Mouse (Mus musculus) gastrocnemius, postnatal 25 days (tissue): ENCODE measurements around the gene 1700012P22Rik. TPM values are rescaled to one million over a fixed set of nuclear protein-coding genes. Genes with fewer than 3 reads are reported as not detected.

Source experiments
- DNase-seq: peaks from one replicate; pipeline ENCODE4 v3.0.0; 2022
- long read RNA-seq, 2 experiments: library from polyadenylated mRNA; stranded (forward); transcript quantifications; one replicate each; pipeline ENCODE4 v2.0.0; 2021
- total RNA-seq, 2 experiments: library from RNA; stranded (reverse); gene quantifications; 1 replicate in 1 of 2; 2 replicates in 1 of 2; pipeline ENCODE4 v1.2.3; 2021

The 1700012P22Rik gene
- not detected for total RNA-seq
- long read RNA-seq, experiment 1, result 0 reads
- long read RNA-seq, experiment 2, result 0 reads

DNA sequence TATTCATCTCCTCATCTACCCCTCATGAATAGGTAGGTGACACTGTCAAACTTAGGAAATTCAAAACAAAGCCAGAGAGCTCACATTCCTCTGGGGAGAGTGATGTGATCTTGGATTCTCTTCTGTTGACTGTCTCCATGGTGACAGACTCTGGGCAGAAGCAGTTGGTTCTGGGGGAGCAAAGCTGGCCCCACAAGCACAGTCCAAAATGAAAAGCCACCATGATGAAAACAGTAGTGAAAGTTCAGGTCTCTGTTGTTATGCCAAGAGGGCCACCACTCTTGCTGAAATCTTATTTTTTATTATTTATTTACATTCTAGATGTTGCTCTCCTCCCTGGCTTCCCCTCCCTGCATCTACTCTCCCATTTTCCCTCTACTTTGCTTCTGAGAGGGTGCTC, at the start of gene 1700012P22Rik:
Gene 1700012P22Rik (minus strand): TSS at position 101 of the 400 bp plus-strand sequence.
- no peak for DNase-seq

DNA sequence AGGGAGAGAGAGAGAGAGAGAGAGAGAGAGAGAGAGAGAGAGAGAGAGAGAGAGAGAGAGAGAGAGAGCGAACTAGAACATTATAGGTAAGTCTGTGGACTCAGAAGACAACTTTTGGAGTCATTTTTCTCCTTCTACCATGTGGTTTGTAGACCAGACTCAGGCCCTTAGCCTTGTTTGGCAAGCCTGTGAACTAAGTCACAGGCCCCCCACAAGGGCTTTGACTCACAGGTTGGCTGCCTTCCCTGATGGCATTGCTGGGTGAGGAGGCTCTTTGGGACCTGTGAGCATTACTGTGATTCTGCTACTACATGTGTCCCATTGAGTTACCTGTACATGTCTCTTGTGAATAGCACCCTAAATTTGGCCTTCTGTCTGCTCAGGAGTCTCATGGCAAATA, 29.5 kb upstream of the 1700012P22Rik start:
- no peak for DNase-seq

DNA sequence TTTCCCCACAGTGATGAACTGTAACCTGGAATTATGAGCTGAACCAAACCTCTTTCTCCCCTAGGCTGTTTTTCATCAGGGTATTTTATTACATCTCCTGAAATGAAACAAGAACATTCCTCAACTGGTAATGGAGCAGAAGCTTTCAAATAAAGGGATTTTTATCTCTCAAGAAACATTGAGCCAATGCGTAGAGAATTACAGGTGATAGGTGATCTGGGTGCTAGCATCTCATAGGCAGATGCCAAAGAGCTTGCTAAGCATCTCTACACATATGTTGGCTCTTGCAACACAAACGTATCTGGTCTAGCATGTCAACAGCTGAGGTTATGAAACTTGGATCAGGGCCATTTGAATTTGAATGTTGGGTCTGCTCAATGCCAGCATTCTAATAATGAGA, 26.6 kb upstream of the 1700012P22Rik start:
- no peak for DNase-seq

DNA sequence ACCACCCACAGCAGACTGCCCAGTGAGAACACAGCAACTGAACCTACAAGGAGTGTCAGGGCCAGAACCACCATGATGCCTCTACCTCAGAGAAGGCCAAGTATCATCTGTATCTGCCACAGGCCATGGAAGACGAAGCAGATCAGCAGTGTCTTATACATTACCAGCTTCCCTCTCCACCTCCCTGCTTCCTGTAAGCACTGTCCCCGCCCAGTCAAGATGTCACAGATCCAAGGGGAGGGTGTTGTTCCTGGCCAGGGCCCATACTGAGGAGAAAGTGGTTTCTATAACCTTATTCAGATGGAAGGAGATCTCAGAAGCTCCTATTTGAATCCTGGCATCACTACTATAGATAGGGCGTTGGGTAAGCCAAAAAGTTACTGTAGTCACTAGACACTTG, 25.1 kb upstream of the 1700012P22Rik start, which contains the start of gene Aadacl3:
Gene Aadacl3 (minus strand): TSS at position 101 of the 400 bp plus-strand sequence.
- DNase-seq, result no peak

DNA sequence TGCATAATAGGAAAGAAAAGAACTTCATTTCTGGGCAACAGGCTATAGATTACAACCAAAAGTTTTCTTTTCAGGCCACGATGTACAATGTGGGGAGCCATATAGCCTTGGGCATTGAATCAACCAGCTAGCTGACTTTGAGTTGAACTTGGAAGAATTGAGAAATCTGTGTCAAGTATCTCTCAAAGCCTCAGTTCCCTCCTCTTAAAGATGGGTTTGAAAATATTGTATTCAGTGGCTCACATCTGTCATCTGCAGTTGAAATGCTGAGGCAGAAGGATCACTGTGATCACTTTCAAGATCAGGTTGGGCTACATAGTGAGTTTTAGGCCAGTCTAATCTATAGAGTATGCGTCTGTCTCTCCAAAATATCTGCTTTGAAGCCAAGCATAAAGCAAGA, 14.6 kb upstream of the 1700012P22Rik start, which contains the start of gene Gm9944:
Gene Gm9944 (minus strand): TSS at position 101 of the 400 bp plus-strand sequence.
- no peak for DNase-seq

DNA sequence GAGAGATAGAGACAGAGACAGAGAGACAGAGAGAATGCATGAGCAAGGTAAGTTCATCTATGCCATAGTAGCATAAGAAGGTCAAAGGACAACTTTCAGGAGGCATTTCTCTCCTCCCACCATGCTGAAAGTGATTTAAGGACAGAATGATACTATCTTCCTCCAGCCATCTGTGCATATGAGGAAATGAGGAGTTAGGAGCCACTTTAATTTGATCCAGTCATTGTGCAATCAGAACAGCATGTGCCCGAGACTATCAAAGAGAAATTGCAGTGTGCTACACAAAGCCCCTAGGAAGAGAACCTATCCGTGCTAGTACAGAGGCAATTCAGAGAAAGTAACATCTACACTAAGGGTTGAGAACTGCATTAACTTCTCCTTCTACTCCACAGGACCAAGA, 10.0 kb upstream of the 1700012P22Rik start:
- no peak for DNase-seq

DNA sequence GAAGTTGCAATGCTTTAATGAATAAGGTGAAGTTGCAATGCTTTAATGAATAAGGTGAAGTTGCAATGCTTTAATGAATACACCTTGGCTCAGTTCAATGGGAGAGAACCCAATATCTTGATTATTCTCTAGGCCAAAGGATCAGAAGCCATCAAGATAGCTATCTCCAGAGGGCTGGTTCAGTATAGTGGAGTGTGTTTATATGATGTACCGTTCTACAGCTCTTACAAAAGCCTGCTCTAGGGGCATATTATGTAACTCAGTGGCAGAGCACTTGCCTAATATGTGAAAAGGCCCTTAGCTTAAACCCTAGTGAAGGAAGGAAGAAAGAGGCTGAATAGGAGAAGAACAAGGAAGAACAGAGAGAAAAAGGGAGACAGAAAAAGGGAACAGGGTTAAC, 3.0 kb upstream of the 1700012P22Rik start:
- DNase-seq, result no peak

DNA sequence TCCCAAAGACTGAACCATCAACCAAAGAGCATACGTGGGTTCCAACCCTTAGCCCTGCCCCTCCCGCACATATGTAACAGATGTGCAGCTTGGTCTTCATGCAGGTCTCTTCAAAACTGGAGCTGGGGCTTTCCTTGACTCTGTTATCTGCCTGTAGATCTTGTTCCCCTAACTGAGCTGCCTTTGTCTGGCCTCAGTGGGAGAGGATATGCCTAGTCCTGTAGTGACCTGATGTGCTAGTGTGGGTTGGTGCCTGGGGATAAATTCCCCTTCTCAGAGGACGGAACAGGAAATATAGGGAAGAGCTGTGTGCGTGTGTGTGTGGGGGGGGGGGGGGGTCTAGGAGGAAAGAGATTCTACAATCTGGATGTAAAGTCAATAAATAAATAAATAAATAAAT, 2.5 kb upstream of the 1700012P22Rik start:
- DNase-seq, result no peak

DNA sequence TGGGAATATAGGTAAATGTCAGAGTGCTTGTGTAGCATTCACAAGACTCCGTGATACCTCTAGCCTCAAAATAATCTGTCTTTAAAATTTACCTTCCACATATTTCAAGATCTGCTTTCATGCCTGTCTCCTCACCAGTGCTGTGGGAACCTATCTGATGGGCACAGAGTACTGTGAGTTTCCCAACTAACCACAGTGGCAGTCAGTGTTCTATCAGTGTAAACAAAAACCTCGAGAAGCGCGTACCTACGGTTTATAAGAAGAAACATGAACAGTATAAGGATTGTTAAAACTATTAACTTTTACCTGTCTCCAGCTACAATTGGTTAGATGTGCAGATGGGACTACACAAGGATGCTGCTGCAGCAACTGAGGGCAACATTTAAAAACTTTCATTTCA, 5.4 kb downstream of the 1700012P22Rik start:
- DNase-seq, result no peak

DNA sequence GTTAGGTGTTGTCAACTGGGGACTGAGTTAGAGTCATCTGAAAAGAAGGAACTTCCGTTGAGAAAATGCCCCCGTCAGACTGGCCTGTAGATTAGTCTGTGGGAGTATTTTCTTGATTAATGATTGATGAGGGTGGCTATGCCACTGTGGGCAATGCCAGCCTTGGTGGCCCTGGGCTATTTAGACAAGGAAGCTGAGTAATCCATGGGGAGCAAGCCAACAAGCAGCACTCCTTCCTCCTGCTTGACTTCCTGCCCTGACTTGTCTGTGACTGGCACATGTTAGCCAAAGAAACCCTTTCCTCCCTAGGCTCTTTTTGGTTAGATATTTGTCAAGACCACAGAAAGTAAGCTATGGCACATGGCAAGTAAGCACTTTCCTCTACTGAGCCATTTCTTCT, 7.8 kb downstream of the 1700012P22Rik start:
- DNase-seq, result no peak

DNA sequence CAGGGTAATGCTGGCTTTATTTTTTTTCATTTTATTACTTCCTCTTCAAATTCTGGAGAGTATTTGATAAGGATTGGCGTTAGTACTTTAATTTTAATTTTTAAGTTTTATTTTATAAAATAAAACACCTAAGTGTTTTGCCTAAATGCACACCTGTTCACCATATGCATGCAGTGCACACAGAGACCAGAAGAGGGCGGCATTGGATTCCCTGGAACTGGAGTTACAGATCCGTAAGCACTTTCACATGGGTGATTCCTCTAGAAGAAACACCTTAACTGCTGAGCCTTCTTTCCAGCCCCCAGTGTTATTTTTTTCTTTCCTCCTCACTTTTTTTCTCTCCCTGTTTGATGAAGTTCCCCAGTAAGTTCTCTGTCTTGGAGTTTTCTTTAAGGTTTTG, 9.7 kb downstream of the 1700012P22Rik start:
- no peak for DNase-seq

DNA sequence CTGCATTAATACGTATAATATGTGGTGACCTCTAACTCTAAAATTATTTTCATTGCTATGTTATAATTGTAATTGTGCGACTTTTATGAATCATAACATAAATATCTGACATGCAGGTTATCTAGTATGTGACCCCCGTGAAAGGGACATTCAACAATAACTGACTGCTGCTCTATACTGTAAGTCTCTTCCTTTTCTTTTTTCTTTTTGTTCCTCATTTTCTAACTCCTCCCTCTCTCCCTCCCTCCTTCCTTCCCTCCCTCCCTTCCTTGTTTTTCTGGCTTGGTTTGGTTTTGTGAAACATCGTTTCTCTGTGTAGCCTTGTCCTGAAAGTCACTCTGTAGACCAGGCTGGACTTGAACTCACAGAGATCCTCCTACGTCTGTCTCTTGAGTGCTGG, 14.0 kb downstream of the 1700012P22Rik start:
- no peak for DNase-seq

DNA sequence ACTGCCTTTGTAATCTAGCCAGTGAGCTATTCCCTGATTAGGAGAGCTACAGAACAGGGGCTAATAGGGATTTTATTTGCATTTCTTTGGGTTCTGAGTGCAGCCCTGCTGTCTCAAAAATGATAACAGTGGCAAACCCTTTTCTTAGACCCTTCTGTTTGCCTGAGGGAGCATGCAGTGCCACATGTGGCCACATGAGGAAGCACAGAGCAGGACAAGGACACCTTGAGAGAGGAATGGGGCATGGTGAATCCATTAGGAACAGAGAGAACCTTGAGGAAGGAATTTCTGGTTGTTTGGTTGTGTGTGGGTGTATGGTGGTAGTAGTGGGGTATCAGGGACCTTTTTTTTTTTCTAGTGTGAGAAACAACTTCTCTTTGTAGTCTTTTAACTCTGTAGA, 17.9 kb downstream of the 1700012P22Rik start:
- no peak for DNase-seq

DNA sequence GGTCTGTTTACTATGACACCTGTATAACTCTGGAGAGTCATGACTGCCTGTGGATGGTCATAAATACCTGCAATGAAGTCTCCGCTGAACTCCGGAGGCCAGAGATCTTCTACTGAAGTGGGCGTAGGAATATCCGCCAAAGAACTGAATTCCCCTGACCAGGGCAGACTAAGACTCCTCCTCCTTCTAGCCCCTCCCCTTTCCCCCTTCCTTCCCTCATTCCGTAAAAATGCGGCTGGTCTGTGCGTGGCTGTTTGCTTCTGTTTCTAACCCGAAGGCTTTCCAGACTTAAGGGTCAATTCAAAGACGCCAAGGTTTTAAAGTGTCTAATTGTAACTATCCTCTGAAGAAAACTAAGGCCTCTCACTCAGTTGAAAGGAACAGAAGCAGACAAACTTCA, 30.3 kb downstream of the 1700012P22Rik start, which contains the start of gene Pramef12:
Gene Pramef12 (minus strand): TSS at position 175 of the 400 bp plus-strand sequence.
- no peak for DNase-seq

DNA sequence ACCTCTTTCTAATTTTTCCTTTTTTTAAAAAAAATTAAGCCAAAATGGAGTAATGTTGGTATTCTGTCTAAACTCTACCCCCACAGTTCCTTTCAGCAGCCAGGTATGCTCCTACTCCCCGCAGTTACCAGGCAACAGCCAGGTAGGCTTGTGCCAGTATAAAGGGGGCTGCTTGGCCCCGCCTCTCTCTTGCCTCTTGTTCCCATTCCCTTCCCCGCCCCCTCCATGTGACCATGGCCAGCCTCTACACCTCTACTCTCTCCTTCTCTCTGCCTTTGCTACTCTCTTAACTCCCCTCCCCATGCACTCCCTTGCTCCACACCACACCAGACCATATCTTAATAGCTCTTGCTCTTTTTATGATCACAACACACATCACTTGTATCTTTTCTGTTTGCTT, 32.3 kb downstream of the 1700012P22Rik start:
- no peak for DNase-seq

DNA sequence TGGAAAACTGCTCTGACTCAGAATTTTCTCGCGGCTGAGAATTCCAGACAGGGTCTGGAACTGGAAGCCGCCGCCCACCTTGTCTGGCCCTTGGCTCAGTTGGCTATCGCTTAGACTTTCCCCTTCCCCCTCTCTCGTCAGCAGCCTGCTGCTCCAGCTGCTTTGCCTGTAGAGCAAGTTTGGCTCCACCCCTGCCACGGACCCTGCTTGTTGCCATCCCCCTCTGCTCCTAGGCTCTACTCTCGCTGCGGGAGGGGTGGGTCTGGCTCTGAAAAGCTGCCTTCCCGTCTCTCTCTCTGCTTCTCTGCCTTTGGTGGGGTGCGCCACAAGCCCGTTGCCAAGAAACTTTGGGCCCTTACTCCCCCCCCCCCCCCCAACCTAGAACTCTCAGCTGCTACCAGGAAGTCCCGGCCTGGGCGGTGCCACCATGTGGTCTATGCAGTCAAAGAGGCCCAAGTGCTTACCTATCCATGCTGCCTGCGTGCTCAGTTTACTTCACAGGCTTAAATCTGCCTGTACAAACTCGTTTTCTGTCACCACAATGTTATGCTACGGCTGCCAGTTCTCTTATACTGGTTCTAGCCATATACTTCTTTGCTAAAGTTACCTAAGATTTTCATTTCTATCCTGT, 34.0 kb downstream of the 1700012P22Rik start:
- peak; percentile 15 for DNase-seq

DNA sequence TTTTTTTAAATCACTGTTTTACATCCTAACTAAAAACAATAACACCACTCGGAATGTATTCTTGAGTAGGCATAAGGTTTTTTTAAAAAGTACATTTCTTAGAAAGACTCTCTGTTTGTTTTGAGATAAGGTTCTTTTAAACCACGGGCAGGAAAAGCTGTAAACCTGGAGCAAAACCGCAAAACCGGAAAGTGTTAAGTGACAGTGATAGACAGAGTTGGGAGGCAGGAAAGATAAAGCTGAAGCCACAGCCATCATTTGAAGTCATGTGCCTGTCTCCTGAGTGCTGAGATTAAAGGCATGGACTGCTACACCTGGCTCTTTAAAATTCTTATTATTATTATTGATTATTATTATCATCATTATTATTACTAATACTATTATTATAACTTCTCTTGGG, 35.9 kb downstream of the 1700012P22Rik start:
- DNase-seq, result no peak

DNA sequence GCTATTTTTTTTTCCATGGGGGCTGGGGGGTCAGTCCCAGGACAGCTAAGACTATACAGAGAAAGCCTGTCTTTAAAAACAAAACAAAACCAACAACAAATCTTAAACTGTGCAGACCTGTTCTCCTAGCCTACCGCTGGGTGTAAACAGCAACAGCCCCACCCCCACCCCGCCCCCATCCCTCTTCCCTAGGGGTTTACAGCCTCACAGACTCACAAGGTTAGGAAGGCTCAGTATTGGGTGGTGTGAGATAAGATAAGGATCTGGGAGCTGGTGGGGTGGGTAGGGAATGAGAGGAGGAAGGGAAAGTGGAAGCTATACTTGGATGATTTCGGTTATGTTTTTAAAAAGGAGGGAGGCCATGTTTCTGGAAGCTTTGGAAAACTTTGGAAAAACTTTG, 42.3 kb downstream of the 1700012P22Rik start:
- no peak for DNase-seq

DNA sequence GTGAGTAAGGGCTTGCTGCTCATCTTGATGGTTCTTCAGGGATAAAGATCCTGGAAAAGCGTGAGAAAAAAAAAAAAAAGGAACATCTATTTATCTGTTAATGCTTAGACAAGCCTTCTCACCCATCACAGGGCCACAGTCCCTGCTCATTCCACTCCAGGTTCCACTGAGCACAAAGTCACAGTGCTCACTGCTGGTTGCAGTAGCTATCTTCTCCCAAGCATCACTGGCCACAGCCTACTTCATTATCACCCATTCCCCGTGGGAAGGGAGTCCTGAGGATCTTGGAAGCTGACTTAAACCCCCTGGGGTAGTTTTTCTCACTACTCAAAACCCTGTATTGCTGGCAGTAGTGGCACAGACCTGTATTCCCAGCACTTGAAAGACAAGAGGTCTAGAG, 60.7 kb downstream of the 1700012P22Rik start, which contains the start of gene Pramef20:
Gene Pramef20 (minus strand): TSS at position 23 of the 400 bp plus-strand sequence.
- DNase-seq, result no peak

Other genes with a start within 250 kb of the 1700012P22Rik start
- gene Oog2, start 248.1 kb downstream of the 1700012P22Rik start, total RNA-seq, result not detected
- gene C87977, start 225.5 kb downstream of the 1700012P22Rik start, total RNA-seq, result not detected
- gene Pramel5, start 158.3 kb downstream of the 1700012P22Rik start, total RNA-seq, result not detected
- gene Gm13128, start 108.5 kb downstream of the 1700012P22Rik start, total RNA-seq, result not detected
- not detected for gene Gm13119, start 80.8 kb downstream of the 1700012P22Rik start, total RNA-seq
- gene Pramef20, start 60.8 kb downstream of the 1700012P22Rik start, total RNA-seq, result not detected
- not detected for gene Pramef12, start 30.3 kb downstream of the 1700012P22Rik start, total RNA-seq
- gene Gm9944, start 14.5 kb upstream of the 1700012P22Rik start, total RNA-seq, result not detected
- gene Aadacl3, start 25.0 kb upstream of the 1700012P22Rik start, total RNA-seq, result not detected
- gene 9430007A20Rik, start 81.0 kb upstream of the 1700012P22Rik start, total RNA-seq, result not detected
- gene Gm13124, start 126.4 kb upstream of the 1700012P22Rik start, total RNA-seq, result not detected
- not detected for gene Aadacl4, start 174.9 kb upstream of the 1700012P22Rik start, total RNA-seq
- gene Gm436, start 247.6 kb upstream of the 1700012P22Rik start, total RNA-seq, result not detected